Mouse (Mus musculus) embryonic facial prominence, embryonic 15.5 days (tissue): ENCODE results near the gene Cfap70. TPM values are rescaled to one million over a fixed set of nuclear protein-coding genes. Genes with fewer than 3 reads are reported as not detected.

Experiments used
- ATAC-seq: fragments of 200-750 bp; cut with Nextera tagmentation; 2 replicates; pipeline ENCODE4 v1.8.0; 2017; ENCODE audit warnings: low read depth, moderate TSS enrichment; ENCODE audit not compliant: insufficient number of reproducible peaks, low FRiP score, low TSS enrichment
- H3K27ac ChIP-seq: fragments of 300-500 bp; sonication (generic); replicated peaks from 2 replicates; pipeline ENCODE4 v1.5.1; 2015; ENCODE audit warnings: mild to moderate bottlenecking, inconsistent platforms
- H3K27me3 ChIP-seq: fragments of 300-500 bp; sonication (generic); 2 replicates; pipeline ENCODE4 v1.6.1; 2015; ENCODE audit warnings: inconsistent platforms
- H3K36me3 ChIP-seq: fragments of 300-500 bp; sonication (generic); 2 replicates; pipeline ENCODE4 v1.6.1; 2015; ENCODE audit warnings: mild to moderate bottlenecking, inconsistent platforms
- H3K4me1 ChIP-seq: fragments of 300-500 bp; sonication (generic); 2 replicates; pipeline ENCODE4 v1.6.1; 2015; ENCODE audit warnings: inconsistent platforms
- H3K4me2 ChIP-seq: fragments of 300-500 bp; sonication (generic); replicated peaks from 2 replicates; pipeline ENCODE4 v1.6.1; 2015; ENCODE audit warnings: mild to moderate bottlenecking, inconsistent platforms
- H3K4me3 ChIP-seq: fragments of 300-500 bp; sonication (generic); replicated peaks from 2 replicates; pipeline ENCODE4 v1.5.1; 2015; ENCODE audit warnings: mild to moderate bottlenecking, inconsistent platforms
- H3K9ac ChIP-seq: fragments of 300-500 bp; sonication (generic); 2 replicates; pipeline ENCODE4 v1.6.1; 2015; ENCODE audit warnings: inconsistent platforms
- H3K9me3 ChIP-seq: fragments of 300-500 bp; sonication (generic); replicated peaks from 2 replicates; pipeline ENCODE4 v1.6.1; 2016; ENCODE audit warnings: inconsistent platforms
- WGBS: fragments of 180-500 bp; shearing (Covaris S2); methylation state at CpG from one replicate; pipeline ENCODE4 v1.1.7; 2015; 5-methylcytosine and 5-hydroxymethylcytosine counted together
- polyA plus RNA-seq: library from polyadenylated mRNA; unstranded; fragments of >200 nt; fragmentation: Nextera tagmentation; extraction: Ambion mirVana; gene quantifications from 2 replicates; pipeline ENCODE4 v1.2.1, GENCODE M21; 2015

Cfap70 gene
- polyA plus RNA-seq, 1 experiment from 2014 or later, result 7.3 TPM

DNA sequence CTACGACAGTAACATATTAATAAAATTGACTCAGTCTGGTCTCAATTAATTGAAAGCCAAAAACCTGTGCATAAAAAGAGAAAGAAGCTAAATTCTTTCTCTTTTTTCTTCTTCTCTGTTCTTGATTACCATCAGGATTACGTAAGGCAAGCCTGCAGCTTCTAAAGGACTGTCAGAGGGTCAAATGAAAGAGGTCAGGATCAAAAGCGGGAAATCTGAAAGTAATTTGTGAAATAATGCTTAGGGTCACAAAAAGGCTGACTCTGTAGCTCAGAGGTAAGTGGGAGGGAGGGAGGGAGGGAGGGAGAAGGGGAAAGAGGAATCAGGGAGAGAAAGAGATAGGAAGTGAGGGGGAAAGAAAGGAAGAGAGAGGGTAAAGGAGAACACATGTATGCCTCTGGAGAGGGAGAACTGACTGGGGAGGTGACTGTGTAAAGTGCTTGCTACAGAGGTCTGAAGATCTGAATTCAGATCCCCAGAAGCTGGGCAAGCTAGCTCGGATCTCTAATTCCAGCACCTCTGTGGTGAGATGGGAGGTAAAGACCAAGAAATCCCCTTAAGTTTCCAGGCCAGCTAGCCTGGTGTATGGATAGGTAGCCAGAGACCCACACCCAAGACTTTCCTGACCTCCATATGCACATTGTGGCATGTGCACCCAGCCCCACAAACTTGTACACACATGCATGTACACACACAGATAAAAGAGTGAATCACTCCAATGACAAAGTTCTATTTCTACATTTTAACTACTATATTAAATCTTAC is 25.4 kb upstream of the Cfap70 start:
- H3K36me3 ChIP-seq, result peaks cover 7% of the 10 kb centered on the region; the same call in 1 of the 2 replicates
- 29% methylated on average over 4 of the region's 4 CpGs for WGBS
- no peak overlapping the region for H3K27ac ChIP-seq
- H3K27me3 ChIP-seq, result no peaks in the 10 kb centered on the region
- H3K4me2 ChIP-seq, result no peak overlapping the region
- no peak overlapping the region for H3K4me3 ChIP-seq
- H3K9ac ChIP-seq, result no peak overlapping the region
- no peak for ATAC-seq
- peaks cover 18% of the 10 kb centered on the region; the same call in 1 of the 2 replicates for H3K4me1 ChIP-seq
- no peaks in the 10 kb centered on the region for H3K9me3 ChIP-seq

DNA sequence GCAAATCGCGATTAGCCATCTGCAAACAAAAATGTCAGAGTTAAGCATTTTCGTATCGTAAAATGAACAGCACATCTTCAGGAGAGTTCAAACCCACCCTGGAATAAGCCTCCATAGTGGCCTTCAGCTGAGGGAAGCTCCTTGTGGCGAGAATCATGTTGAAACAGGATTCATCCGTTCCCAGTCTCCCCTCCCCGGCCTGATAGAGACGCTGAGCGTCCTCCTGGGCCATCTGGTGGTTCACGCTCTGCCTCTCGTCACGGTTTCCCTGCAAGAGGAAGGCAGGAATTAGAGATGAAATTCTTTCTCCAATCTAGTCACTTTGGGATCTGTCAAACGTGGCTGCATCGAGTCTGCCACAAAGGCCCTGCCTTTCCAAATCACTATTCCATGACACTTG is 8.2 kb upstream of the Cfap70 start:
- 51% methylated on average over 14 of the region's 14 CpGs for WGBS
- Histone ChIP-seq H3K36me3 (peaks cover 83% of the 10 kb centered on the region), H3K27me3 (no peaks in the 10 kb centered on the region), H3K9me3 (no peaks in the 10 kb centered on the region), H3K4me1 (0 out of 2 replicates have a peak, but pooled peaks cover 4% of the 10 kb centered on the region), H3K27ac (no peak overlapping the region), H3K9ac (no peak overlapping the region), H3K4me3 (no peak overlapping the region), H3K4me2 (no peak overlapping the region)
- ATAC-seq, result no peak

DNA sequence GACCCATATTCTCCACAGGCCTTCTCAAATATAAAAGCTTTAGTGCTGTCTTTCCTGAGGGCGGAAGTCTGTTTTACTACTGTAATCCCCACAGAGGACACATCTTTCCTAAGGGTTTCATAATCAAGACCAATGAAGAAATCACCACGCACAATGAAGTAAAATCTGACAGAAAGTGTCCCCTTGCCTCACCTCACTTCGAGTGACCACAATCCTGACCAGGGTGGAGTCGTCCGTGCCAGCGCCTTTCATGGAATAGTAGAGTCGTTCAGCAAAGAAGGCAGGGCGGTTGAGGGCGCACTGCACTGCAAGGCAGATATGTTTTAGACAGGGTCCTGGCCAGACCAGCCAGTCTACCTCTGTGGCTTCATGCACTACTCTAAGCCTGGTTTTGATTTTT is 6.4 kb upstream of the Cfap70 start:
- H3K27me3 ChIP-seq, result no peaks in the 10 kb centered on the region
- 0 out of 2 replicates have a peak, but pooled peaks cover 4% of the 10 kb centered on the region for H3K4me1 ChIP-seq
- no peak overlapping the region for H3K27ac ChIP-seq
- WGBS, result 92% methylated on average over 9 of the region's 9 CpGs
- peaks cover 69% of the 10 kb centered on the region for H3K36me3 ChIP-seq
- H3K9ac ChIP-seq, result no peak overlapping the region
- no peak overlapping the region for H3K4me2 ChIP-seq
- no peak overlapping the region for H3K4me3 ChIP-seq
- no peaks in the 10 kb centered on the region for H3K9me3 ChIP-seq
- no peak for ATAC-seq

DNA sequence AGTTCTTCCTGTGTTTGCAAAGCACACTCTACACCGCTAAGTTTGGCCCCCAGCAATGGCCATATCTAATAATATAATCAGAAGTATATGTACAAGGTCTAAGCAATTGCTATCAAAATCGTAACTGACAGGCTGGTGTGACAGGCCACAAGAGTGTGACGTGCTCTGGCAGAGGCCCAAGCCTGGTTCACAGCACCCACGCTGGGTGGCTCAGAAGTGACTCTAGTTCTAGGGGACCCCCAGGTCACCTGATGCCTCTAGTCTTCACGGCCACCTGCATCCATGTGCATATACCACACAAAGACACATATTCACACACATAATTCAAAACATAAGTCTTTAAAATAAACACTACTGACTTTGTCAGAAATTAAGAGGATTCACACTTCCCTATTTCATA is 903 bp upstream of the Cfap70 start:
- WGBS, result 75% methylated on average over 5 of the region's 5 CpGs
- no peaks in the 10 kb centered on the region for H3K27me3 ChIP-seq
- H3K36me3 ChIP-seq, result peaks cover 22% of the 10 kb centered on the region
- H3K27ac ChIP-seq, result no peak overlapping the region
- H3K9me3 ChIP-seq, result no peaks in the 10 kb centered on the region
- H3K4me2 ChIP-seq, result no peak overlapping the region
- H3K9ac ChIP-seq, result no peak overlapping the region
- no peak for ATAC-seq
- H3K4me1 ChIP-seq, result no peaks in the 10 kb centered on the region
- no peak overlapping the region for H3K4me3 ChIP-seq

DNA sequence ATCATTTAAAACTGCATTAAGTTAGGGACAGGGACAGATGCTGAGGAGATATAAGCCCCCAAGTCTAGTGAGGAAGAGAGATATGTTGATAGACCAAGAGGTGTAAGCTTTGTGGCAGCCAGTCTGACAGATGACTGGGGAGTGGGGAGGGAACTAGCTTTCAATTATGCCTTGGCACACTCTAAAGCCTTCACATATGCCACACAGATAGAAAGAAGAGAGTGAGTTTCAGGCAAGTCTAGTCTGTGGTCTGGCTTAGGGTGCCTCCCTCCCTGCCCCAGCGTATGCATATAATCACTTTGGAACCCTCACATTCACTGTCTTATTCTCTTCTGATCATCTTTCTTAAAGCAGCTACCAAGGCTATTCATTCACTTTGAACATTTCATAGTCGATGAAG is 724 bp downstream of the Cfap70 start:
- ATAC-seq, result 0 out of 2 replicates have a peak, but pooled peaks have one; percentile 24
- H3K27ac ChIP-seq, result 0 out of 2 replicates have a peak overlapping the region, but pooled peaks have one; percentile 13
- peak overlapping the region; percentile 62 for H3K4me2 ChIP-seq
- H3K9ac ChIP-seq, result no peak overlapping the region
- H3K4me1 ChIP-seq, result no peaks in the 10 kb centered on the region
- H3K9me3 ChIP-seq, result no peaks in the 10 kb centered on the region
- 12% methylated on average over 2 of the region's 2 CpGs for WGBS
- H3K4me3 ChIP-seq, result peak overlapping the region; percentile 46
- peaks cover 10% of the 10 kb centered on the region for H3K36me3 ChIP-seq
- H3K27me3 ChIP-seq, result no peaks in the 10 kb centered on the region

DNA sequence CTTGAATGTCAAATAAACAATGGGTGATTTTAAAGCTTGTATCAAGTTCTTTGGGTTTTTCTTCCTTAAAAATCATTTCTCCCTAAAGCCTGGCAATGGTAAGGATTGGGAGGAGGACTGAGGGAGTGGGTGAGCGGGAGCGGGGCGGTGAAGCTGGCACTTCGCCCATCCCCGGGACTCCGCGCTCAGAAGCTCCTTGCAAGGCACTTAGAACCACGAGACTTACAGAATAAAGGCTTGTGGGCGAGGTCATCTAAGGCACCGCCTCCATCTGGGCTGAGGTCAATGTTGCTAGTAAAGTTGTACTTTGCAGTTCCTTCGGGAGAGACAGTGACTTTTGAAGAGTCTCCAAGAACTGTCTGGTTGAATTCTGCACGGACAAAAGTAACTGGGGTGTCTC is 4.8 kb downstream of the Cfap70 start:
- Histone ChIP-seq H3K4me3 (no peak overlapping the region), H3K27me3 (no peaks in the 10 kb centered on the region), H3K4me2 (no peak overlapping the region), H3K36me3 (no peaks in the 10 kb centered on the region), H3K9ac (no peak overlapping the region), H3K4me1 (no peaks in the 10 kb centered on the region), H3K9me3 (no peaks in the 10 kb centered on the region), H3K27ac (no peak overlapping the region)
- no peak for ATAC-seq
- WGBS, result 47% methylated on average over 12 of the region's 12 CpGs

DNA sequence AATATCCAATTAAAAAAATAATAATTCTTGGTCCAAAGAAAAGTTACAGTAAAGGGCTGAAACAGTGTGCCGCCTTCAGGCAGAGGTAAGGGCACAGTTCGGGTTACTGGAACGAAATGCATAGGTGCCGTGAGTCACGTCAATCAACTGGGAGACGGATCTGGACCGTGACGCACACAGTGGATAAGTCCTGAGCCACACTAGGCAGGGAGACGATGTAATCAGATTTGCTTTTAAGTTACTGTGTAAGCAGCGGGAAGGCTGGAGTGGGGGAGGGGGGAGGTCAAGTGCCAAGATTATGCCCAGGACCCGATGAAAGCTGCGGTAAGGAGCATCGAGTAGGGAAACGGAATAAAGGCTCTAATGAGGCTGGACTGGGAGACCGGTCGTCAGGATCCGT is 9.8 kb downstream of the Cfap70 start:
- H3K27ac ChIP-seq, result no peak overlapping the region
- no peak overlapping the region for H3K9ac ChIP-seq
- no peaks in the 10 kb centered on the region for H3K4me1 ChIP-seq
- no peaks in the 10 kb centered on the region for H3K9me3 ChIP-seq
- no peak for ATAC-seq
- H3K4me3 ChIP-seq, result no peak overlapping the region
- 47% methylated on average over 17 of the region's 17 CpGs for WGBS
- no peaks in the 10 kb centered on the region for H3K36me3 ChIP-seq
- H3K27me3 ChIP-seq, result no peaks in the 10 kb centered on the region
- H3K4me2 ChIP-seq, result no peak overlapping the region

DNA sequence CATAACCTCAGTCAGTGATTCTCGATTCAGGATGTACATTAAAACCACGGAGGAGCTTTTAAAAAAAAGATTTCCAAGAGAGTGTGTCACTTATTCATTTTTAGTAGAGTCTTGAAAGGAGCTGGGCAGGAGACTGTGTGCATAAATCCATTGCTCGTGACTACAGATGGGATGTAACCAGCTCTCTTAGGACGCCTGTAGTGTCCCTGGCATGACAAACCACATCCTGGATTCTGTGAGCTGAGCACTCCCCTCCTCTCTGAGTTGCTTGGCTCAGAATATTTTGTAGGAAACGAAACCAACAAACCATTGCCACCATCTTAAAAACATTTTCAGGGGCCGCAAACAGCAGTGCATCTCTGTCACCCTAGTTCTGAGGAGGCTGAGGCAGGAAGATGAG is 15.1 kb downstream of the Cfap70 start:
- no peak overlapping the region for H3K9ac ChIP-seq

DNA sequence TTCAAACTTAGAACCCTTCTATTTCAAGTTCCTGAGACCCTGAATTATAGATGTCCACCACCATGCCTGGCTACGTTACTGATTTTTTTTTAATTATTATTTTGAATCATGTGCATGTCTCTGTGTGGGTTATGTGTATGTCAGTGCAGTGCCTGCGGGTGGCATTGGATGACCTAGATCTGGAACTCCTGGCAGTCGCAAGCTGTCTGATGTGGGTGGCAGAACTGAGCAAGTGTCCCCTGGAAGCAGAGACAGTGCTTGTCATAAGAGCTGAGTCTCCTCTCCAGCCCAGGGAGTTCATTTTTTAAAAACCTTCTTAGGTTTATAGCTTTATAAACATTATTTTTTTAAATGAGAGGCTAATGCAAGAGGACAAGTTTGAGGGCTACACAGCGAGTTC is 19.6 kb downstream of the Cfap70 start:
- no peak for ATAC-seq
- Histone ChIP-seq H3K4me1 (no peaks in the 10 kb centered on the region), H3K27me3 (no peaks in the 10 kb centered on the region), H3K9me3 (no peaks in the 10 kb centered on the region), H3K9ac (no peak overlapping the region), H3K4me2 (no peak overlapping the region), H3K4me3 (no peak overlapping the region), H3K36me3 (no peaks in the 10 kb centered on the region), H3K27ac (no peak overlapping the region)
- WGBS, result 85% methylated on average over 4 of the region's 4 CpGs

More for the DNA sequence above, 15.1 kb downstream of the Cfap70 start:
- WGBS, result 68% methylated on average over 6 of the region's 6 CpGs
- ATAC-seq, result no peak
- H3K4me3 ChIP-seq, result no peak overlapping the region
- H3K27me3 ChIP-seq, result no peaks in the 10 kb centered on the region
- H3K27ac ChIP-seq, result no peak overlapping the region
- no peaks in the 10 kb centered on the region for H3K36me3 ChIP-seq
- H3K4me2 ChIP-seq, result no peak overlapping the region
- no peaks in the 10 kb centered on the region for H3K4me1 ChIP-seq
- H3K9me3 ChIP-seq, result no peaks in the 10 kb centered on the region

DNA sequence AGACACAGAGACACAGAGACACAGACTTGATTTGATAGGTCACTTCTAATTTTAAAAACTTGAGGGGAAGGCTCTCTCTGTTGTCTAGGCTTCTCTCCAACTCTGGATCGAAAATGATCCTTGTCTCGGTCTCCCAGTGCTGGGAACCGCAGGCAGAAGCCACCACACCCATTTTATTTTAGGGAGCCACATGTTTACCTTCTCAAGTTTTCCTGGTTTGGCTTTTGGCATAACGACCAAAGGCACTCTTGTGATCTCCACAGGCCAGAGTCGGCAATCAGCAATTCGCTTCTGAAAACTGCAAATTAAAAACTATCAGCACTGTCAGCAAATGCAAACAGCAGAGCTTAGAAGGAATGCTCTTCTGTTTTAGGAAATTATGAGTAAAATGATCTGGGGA is 20.3 kb downstream of the Cfap70 start:
- ATAC-seq, result peak; percentile 54; the same call in 1 of the 2 replicates
- Histone ChIP-seq H3K9me3 (no peaks in the 10 kb centered on the region), H3K4me1 (no peaks in the 10 kb centered on the region), H3K4me3 (no peak overlapping the region), H3K4me2 (no peak overlapping the region), H3K27me3 (no peaks in the 10 kb centered on the region), H3K9ac (no peak overlapping the region), H3K36me3 (no peaks in the 10 kb centered on the region), H3K27ac (peak overlapping the region; percentile 36; the same call in 1 of the 2 replicates)
- 45% methylated on average over 6 of the region's 6 CpGs for WGBS

DNA sequence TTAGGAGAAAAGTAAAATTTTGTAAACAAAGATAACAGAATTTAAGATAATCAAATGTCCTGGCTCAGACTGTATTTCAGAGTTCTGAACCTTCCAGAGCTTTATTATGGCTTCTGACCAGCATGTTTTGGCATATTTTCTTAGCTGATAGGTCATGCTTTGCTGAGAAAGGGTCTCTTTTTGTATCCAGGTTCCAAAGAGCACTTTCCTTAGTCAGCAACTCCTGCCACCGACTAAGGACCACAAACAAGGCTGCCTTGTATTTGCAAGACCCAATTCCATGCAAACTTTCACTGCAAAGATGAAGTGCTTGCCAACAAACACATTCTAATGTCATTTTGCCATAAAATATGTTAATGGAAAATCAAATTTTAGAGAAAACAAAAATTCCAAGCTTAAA is 22.2 kb downstream of the Cfap70 start:
- Histone ChIP-seq H3K4me2 (no peak overlapping the region), H3K4me3 (no peak overlapping the region), H3K27me3 (no peaks in the 10 kb centered on the region), H3K4me1 (no peaks in the 10 kb centered on the region), H3K9ac (no peak overlapping the region), H3K9me3 (no peaks in the 10 kb centered on the region), H3K36me3 (no peaks in the 10 kb centered on the region), H3K27ac (no peak overlapping the region)
- WGBS, result 46% methylated on average over 1 of the region's 1 CpGs
- ATAC-seq, result no peak

DNA sequence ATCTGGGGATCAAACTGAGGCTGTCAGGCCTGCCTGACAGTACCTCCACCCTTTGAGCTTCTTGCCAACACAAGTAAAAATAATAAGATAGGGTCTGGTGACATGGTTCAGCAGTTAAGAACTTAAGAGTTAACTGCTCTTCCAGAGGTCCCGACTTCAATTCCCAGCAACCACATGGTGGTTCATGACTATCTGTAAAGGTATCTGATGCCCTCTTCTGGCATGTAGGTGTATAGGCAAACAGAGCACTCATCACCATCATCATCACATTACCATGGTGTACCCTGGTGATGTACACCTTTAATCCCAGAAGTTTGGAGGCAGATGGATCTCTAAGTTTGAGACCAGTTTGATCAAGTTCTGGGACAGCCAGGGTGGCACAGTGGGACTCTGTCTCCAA is 23.4 kb downstream of the Cfap70 start:
- Histone ChIP-seq H3K9me3 (no peaks in the 10 kb centered on the region), H3K4me2 (no peak overlapping the region), H3K4me1 (no peaks in the 10 kb centered on the region), H3K27ac (no peak overlapping the region), H3K36me3 (no peaks in the 10 kb centered on the region), H3K27me3 (no peaks in the 10 kb centered on the region), H3K4me3 (no peak overlapping the region), H3K9ac (no peak overlapping the region)
- 10% methylated on average over 1 of the region's 1 CpGs for WGBS
- no peak for ATAC-seq
